Mouse (Mus musculus): ENCODE results near the gene Mest.
A peak's percentile ranks its signal among the peaks of the same experiment; 100 is the strongest.

Mest gene

DNA sequence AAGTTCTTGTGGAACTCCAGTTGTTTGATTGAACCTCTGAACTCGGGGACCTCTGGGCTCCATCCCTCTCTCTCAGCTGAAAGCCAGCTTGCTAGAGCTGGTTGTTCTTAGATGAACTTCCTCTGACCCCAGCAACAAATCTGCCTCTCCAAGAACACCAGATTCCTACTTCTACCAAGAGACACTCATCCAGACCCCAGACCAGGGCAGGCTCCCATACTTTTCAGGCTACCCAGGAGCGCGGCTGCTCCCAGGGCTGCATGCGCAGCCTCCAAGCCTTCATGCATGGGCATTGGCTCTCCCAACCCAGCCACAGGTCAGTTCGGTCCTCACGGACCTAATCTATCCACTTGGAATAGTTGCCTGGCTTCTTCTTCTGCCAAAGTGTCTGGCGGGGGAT, at the start of gene Mest:
Gene Mest, plus strand, starts transcription at position 217 of the 400 bp plus-strand sequence.
- DNase-seq (ENCODE audit: low read depth) = no peak

DNA sequence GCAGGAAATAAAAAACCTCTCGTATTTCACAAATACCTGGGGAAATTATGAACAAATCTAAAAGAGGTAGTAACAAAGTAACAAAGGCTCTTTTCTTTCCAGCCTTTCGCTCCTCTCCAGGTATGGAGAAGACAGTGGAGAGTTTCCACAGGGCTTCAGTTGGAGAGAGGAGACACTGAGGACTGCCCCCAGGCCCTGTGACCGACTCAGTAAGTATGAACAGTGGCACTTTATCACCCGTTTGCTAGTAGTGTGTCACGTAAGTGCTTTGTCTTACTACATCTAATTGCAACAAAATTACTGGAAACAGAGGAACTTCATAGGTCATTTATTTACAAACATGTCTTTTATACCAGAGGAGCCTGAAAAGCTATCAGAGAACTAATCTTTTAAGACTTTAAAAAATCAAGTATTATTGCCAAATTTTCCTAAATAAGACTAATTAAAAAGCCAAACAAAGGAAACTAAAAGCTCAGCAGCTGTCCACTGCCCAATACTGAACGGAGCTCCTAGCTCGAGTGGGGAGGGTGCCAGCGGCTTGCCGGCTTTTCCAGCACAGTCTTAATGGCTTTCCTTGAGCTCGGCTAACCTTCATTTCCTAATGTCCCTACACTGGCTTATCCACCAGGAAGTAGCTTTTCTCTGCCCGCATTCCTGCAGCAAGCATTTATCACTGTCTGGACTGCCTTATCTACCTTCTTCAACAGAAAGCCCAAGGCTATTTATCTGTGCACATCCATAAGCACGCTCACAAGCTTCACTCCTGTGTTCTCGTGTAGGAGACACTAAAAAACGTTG, 49.4 kb upstream of the Mest start:
- no peak for DNase-seq (ENCODE audit: low read depth)

GRCm38 (mm10) chr6:30674714-30675280, 48.5 kb upstream of the Mest start:
- DNase-seq (ENCODE audit: low read depth) = no peak

DNA sequence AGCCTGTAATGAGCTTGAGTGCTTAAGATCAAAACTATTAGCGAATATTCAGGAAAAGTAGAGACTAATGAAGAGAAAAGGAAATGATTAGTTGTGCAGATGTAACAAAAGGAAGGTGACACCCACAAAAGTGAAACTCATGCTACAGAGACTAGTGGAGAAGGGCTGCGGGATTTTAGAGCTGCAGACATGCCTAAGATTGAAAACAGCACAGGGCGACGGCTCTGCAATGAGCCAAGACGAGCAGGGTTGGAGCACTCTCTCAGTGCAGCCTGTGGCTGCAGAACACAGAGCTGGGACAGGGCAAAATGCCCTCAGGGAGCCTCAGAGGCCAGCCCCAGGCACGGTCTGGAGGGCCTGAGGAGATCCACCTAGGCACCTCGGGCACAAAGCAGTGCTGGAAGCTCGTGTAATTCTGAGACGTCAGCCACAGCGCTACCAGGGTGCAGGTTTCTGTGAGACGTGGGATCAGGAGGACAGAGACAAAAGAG, 48.0 kb upstream of the Mest start:
- no peak for DNase-seq (ENCODE audit: low read depth)

DNA sequence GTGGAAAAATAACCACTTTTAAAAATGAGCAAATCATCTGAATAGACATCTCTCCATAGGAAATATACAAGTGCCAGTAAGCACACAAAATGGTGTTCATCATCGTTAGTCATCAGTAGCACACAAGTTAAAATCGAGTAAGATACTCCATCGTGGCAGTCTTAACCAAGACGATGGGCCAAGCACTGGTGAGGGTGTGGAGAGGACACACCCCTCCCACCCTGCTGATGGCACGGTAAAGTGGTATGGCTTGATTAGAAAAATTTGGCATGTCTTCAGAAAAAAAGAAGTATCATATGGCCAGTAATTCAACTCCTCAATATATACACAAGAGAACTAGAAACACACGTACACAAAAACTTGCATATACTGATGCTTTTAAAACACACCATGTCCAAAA, 46.8 kb upstream of the Mest start:
- DNase-seq (ENCODE audit: low read depth) = no peak

DNA sequence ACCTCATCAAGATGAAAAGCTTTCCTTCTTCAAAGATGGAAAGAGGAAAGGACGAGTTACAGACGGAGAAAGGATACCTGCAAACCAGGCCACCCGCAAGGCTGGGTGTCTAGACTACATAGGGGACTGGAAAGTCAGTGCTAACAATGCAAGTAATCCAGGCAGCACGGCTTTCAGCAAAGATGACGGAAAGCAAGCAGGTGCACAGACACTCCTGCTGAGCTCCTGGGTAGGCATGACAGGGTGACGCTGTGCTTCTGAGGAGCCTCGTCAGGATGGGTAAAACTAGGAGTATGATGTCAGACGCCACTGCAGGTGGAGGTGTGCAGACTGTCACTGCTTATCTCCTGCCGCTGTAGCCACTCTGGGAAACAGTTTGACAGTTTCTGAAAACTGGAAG, 45.8 kb upstream of the Mest start:
- DNase-seq (ENCODE audit: low read depth) = no peak

DNA sequence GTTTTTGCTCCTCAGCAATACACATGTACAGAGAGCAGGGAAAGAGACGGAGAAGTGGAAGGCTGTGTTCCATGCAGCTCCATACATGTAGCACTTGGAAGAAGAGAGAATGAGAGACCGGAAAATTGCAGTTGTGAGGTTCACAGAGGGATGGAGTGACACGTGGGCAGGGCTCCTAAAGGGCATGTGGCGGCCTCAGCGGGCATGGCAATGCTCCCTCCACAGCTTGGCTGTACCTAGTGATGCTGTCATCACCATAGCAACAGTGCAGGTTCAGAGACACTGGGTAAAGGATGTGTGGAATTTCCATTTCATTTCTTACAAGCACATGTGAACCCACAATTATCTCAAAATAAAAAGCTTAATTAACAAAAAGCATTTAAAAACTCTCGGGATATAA, 44.9 kb upstream of the Mest start:
- no peak for DNase-seq (ENCODE audit: low read depth)

- no peak for DNase-seq (ENCODE audit: low read depth)
These were observed 43.8 kb upstream of the Mest start for GRCm38 (mm10) chr6:30679567-30679966.

- no peak for DNase-seq (ENCODE audit: low read depth)
These were observed 42.9 kb upstream of the Mest start for GRCm38 (mm10) chr6:30680442-30680841.

- DNase-seq (ENCODE audit: low read depth) = peak; percentile 55
These were observed 41.1 kb upstream of the Mest start for GRCm38 (mm10) chr6:30681935-30682900.

GRCm38 (mm10) chr6:30684570-30684969, 38.8 kb upstream of the Mest start:
- no peak for DNase-seq (ENCODE audit: low read depth)

DNA sequence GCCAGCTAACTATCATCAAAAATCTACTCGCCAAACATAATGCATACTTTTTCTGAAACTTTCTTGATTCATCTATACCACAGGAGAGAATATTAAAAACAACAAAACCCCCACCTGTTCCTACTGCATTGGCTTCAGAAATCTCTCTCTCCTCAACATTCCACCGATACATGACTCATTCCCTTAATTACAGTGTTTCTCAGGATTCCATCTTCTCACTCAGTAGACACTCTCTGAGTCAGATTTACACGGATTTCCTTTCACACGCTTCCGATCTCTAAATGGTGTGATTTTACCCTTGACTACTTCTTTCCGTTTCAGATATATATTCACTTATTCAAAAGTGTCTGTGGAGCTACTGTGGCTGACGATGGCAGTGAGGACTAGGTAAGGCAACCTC, 36.1 kb upstream of the Mest start:
- peak; percentile 36 for DNase-seq (ENCODE audit: low read depth)

DNA sequence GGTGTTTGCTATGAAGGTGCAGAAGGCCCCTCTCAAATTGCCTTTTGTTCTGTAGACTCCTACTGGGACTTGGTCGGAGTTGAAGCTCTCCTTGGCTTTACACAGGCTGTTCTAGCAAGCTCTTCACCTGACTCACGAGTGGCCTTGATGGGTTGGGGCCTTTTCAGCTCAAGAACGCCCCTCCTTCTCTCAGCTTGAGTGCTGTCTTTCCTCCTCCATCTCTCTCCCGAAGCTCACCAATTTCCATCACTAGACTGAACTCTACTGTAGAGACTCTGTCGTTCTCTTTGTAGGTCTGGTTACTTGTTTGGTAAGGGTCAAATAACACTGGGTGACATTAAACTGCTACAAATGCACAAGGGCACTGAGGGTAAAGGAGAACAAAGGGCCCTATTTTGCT, 30.5 kb upstream of the Mest start:
- DNase-seq (ENCODE audit: low read depth) = peak; percentile 55

DNA sequence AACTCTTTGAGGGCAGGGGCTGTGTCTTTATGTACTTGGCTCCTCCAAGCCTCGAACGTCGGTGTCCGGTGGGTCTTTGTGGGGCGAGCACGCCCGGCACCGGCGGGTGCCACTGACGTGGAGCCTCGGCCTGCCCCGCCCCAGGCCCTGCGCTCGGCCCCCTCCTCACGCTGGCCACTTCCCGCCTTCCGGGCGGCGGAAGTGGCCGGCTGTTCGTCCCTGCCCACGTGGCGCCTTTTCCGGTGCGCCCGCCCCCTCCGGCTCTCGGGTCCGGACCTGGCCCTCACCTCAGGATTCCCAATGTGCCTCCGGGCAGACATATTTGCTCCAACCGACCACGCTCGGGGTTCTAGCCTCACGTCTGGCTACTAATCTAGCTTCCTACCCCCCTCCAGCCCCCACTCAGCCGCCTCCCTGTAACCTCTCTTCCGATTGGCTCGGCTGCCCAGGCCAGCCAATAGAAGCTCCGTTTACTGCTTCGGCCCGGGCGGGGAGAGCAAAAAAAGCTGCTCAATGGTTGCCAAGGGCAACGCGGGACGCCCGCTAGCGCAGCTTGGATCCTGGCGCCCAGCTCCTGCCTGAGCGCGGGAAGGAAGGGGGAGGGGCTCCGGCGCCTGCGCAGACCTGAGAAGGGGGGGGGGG, 29.9 kb upstream of the Mest start, which contains the start of gene Cep41:
Gene Cep41, minus strand, starts transcription at position 400 of the 642 bp plus-strand sequence.
- DNase-seq (ENCODE audit: low read depth) = peak; percentile 99

DNA sequence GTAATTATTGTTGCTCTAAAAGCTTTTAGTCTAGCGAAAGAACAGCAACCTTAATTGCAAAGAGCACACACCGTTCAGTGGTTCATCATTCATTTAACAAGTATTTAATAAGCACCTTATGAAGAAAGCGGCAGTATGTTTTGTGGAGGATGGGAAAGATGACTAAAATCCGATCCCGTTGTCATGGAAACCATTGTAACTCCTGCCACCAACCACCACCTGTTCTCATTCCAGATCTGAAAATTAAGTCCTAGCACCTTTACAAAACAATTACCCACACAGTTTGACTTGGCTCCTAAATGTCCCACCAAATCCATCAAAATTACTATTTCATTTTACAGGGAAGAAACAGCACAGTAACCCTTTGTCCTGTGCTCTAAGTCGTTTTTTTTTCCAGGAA, 29.1 kb upstream of the Mest start:
- DNase-seq (ENCODE audit: low read depth) = no peak

DNA sequence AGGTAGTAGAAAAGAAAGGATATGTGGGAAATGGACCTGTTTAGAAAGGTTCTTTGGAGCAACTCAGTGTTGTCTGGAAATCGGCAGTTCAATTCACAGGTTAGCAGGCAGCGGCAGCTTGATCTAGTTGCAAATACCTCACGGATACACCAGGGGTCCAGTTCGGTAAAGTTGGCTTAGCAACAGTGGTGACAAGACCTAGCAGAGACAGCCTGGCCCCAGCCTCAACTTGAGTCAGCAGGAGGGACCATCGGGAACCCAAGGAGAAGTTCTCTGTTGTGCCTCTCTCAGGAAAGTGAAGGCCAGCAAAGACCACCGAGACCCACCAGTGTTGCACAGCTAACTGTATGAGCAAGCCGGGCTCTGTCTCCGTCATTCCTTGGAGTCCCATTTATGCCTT, 28.2 kb upstream of the Mest start:
- DNase-seq (ENCODE audit: low read depth) = no peak

DNA sequence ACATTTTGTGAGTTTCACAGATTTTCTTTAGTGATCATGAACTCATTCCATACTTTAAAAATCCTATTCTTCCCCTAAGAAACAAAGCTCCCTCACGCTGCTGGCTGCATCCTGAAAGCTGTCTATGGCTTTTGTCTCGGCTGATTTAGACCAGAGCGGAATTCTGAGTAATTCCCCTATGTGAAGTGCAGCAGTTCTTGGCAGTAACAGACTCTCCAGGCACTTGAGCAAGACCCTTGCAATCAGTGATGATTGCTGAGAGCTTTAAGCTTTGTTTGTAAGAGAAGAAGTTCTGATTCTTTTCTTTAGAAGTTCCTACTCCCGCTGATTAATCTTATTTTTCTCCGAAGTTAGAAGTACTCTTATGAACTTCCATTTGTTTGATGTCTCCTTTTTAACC, 25.9 kb upstream of the Mest start:
- DNase-seq (ENCODE audit: low read depth) = peak; percentile 45

GRCm38 (mm10) chr6:30698036-30698435, 25.3 kb upstream of the Mest start:
- no peak for DNase-seq (ENCODE audit: low read depth)

DNA sequence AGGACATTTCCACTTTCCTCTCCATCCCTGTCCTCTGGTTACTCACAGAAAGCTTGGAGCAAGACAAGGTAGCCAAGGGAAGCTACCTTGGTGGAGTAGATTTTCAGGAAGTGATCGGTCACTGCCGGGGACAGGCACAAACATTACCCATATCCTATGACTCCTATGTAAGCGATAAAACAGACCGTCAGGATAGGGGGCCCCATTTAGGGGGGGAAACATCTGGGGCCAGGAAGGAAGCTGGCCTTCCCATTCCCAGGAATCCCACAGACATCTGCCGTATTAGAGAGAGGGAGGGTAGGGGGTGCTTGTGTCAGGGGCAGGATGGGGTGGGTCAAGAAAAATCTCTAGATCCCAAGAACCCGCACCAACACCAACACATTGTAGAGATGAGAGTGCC, 23.2 kb upstream of the Mest start:
- DNase-seq (ENCODE audit: low read depth) = no peak

- no peak for DNase-seq (ENCODE audit: low read depth)
These were observed 20.5 kb upstream of the Mest start for GRCm38 (mm10) chr6:30702881-30703280.

DNA sequence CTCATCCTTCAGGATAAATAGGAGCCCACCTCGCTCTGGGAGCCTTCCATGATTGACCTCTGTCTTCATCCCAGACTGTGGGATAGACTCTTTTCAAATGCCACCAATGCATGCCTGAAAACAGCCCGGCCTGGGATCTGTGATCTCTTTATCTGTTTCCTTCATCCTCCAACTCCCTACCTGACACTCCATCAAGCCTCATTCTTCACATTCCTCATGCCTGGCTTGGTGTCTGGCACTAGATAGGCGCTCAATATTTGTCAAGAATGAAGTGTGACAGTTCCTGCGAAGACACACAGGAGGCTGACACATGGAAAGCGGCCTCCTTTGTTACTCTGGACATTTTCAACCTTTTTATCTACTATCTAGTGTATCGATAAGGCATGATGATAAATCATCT, 19.9 kb upstream of the Mest start:
- DNase-seq (ENCODE audit: low read depth) = no peak
